Mouse (Mus musculus) heart, postnatal 36 days (tissue): ENCODE data around the gene P2ry6. TPM values are rescaled to one million over a fixed set of nuclear protein-coding genes. Genes with fewer than 3 reads are reported as not detected.

Experiments
- DNase-seq, 2 experiments: peaks; one replicate each; pipeline ENCODE4 v3.0.0; 2021 to 2022
- intact Hi-C: fragments of 180-260 bp; cut with DNase I; formaldehyde crosslinking; loops from one replicate; pipeline ENCODE4 v1.15.1; 2025
- total RNA-seq, 2 experiments: library from RNA; stranded (reverse); gene quantifications; 2 replicates each; pipeline ENCODE4 v1.2.3; 2021

Gene P2ry6
- total RNA-seq = 1 to 10 TPM; 4.3 to 4.7 TPM

GRCm38 (mm10) chr7:100974135-100974903 is at the start of gene P2ry6:
Gene P2ry6, minus strand, starts transcription at chr7:100974649.
- DNase-seq = peak in 1 of 2 experiments; percentile 54

DNA sequence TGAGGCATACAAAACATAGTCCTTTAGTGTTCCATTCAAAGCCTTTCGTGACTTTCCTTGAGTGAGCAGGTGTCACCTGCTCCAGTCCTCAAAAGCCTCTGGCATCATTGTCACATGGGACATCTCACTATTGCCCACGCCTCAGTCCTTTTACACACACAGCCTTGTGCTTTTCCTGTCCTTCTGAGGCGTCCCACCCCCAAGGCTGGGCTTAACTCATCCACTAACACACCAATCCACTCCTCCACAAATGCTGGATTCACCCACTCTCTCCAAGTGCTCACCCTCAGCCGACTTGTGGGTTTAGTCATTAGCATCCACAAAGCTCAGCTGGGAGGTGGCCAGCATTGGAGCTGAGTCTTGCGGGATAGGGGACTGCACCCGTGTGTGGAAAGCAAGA is 43.0 kb upstream of the P2ry6 start:
- no peak for DNase-seq
- intact Hi-C loops = no loop called here

More at GRCm38 (mm10) chr7:100974135-100974903, at the start of gene P2ry6:
- intact Hi-C loops = no loop called here

DNA sequence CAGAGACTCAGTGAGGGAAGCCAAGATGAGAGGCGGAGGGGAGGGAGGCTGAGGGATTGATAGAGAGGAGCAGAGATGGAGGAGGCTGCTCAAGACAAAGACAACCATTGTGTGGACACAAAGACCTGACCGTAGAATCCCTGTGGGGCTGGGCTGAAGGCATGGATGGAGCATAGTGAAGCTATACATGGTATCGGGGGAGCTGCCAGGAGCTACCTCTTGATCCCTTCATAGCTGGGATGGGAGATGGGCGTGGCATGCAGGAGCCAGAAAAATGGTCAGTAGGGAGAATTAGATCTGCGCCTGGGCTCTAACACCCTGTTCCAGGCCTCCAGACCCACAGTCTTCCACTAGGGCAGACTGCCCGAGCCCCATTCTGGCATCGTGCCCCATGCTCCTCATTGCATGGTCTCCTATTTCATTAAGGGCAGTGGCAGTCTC is 42.6 kb upstream of the P2ry6 start:
- no peak for DNase-seq
- intact Hi-C loops = no loop called here

DNA sequence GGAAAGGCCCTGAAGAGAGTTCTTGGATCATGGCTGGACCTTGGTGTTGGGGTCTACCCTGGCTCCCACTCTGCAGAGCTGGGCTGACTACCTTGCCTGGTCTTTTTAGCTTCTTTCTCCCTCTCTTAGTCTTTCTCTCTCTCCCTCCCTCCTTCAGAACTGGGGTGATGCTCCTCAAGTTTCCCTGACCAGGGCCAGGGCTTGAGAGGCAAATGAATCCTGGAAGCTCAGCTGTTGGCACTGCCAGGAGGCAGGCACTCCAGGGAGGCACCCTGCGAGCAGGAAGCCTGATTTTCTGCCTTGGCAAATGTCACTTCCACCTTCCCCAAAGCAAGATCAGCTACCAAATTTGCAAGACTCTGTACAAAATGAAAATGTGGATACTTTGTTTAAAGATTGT is 40.5 kb upstream of the P2ry6 start:
- intact Hi-C loops = no loop called here
- DNase-seq = no peak

GRCm38 (mm10) chr7:101014041-101014440 is 39.6 kb upstream of the P2ry6 start:
- intact Hi-C loops = no loop called here
- no peak for DNase-seq

DNA sequence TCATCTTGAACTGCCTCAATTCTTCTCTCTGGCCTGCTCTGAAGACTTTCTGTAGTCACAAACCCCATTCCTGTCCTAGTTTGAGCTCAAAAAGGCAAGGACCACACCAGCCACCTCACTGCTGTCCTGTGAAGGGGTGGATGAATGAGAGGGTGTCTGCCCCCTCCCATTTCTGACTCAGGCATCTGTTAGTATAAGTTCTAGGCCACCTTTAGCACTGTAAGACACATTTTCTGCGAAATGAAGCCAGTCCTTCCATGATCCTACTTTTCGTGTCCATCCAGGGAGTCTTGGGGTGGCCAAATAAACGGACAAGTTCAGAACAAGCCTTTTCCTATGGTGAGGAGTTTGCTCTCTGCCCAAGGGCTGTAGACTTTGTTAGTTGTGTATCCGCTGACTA is 38.1 kb upstream of the P2ry6 start, which contains the start of gene P2ry2:
Gene P2ry2, minus strand, starts transcription at position 326 of the 400 bp plus-strand sequence.
- no peak for DNase-seq
- intact Hi-C loops = loop anchor here (1.0 kb wide), 1 partner anchor 39 kb away; no protein-coding TSS in a partner anchor

GRCm38 (mm10) chr7:101011681-101012367 is 37.4 kb upstream of the P2ry6 start:
- intact Hi-C loops = loop anchor here (1.0 to 2.0 kb wide), 2 partner anchors 19 to 39 kb away; no protein-coding TSS in a partner anchor
- peak; percentile 80 to 90 for DNase-seq

GRCm38 (mm10) chr7:101010741-101011140 is 36.3 kb upstream of the P2ry6 start:
- no peak for DNase-seq
- intact Hi-C loops = loop anchor here (2.0 kb wide), 1 partner anchor 18 kb away; no protein-coding TSS in a partner anchor

DNA sequence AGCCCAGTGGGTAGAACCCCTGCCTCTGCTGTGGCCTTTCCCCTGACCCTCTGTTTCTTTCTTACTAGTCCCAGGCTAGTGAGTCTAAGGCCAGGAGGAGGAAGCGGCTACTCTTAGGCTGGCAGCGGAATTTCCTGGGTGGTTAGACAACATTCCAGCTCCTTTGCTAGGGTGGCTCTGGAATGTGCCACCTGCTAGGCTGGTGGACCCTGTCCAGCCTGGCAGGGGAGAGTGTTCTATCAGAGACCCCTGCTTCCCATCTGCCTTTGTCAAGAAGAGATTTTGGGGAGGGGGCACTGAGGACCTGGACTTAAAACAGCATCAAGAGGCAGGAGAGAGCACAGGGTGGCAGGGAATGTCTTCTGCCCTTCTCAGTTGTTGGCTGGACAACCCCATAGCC is 31.8 kb upstream of the P2ry6 start:
- intact Hi-C loops = no loop called here

GRCm38 (mm10) chr7:101005119-101005518 is 30.7 kb upstream of the P2ry6 start:
- intact Hi-C loops = no loop called here
- DNase-seq = no peak

More for the DNA sequence above, 31.8 kb upstream of the P2ry6 start:
- DNase-seq = no peak

DNA sequence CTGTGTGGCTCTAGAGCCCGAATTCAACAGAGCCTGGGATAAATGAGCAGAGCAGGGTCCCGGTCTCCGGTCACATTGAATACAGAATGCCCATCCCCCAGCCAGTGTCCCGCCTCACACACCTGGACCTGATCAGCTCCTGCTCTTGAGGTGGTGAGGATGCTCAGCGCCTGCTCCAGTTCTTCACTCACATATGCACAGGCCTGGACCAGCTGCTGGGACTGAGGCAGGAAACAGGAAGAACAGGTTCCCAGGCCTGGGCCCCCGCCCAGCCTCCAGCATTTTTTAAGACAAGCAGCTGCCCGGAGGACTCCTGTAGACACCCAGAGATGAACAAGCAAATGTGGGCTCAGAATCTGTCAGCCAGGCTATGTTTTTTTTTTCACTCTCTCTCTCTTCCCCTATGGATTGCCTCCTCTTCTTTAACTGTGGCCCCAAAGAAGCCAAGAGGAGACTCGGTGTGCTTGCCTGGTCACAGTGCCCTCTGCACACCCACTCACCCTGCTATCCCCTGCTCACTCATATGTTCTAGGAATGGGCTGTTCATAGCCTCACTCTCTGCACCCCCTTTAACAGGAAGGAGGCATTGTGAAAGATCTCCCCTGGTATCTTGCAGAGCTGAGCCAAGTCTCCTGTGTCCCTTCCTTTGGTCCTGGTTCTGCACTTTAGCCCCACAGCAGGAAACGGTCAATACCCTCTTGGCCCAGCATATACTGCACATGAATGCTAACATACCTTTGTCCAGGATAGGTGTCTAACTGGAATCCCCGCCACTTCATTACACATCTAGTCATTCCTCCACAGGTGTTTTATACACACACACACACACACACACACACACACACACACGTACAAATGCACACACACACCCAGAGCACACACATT is 29.2 kb upstream of the P2ry6 start:
- no peak for DNase-seq
- intact Hi-C loops = no loop called here

DNA sequence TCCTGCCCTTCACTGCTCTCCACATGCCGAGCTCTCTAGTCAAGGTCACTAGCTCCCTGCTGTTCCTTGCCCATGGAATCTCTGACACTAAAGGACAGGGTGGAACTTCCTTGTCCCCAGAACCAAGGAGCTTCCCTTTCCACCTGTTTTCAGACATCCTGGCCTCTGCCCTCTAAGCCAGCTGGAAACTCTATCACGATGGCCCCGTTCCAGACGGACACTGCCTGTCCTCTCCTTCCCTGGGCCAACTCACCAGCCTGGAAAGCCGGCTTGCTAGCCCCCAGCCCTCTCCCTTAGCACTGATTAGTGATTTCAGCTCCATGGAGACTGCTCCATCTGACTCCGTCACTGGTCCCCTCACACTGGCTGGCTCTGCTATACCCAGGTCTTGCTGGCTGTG is 27.8 kb upstream of the P2ry6 start:
- peak; percentile 78 to 80 for DNase-seq
- intact Hi-C loops = no loop called here

DNA sequence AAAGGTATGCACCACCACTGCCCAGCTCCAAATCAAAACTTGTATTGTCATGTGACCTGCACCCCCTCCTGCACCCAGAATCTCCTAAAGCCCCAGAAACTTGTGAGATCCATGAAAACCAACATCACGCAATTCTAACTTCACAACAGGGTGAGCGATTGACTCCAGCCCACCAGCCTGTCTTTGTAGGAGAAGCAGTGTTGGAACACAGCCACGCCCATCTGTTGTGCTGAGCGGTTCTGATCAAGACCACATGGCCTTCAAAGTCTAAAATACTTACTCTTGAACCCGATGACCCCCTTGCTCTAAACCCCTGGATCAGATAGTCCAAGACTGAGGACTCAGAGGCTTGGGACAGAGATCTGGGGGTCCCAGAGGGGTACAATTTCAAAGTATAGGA is 25.2 kb upstream of the P2ry6 start:
- no peak for DNase-seq
- intact Hi-C loops = no loop called here

DNA sequence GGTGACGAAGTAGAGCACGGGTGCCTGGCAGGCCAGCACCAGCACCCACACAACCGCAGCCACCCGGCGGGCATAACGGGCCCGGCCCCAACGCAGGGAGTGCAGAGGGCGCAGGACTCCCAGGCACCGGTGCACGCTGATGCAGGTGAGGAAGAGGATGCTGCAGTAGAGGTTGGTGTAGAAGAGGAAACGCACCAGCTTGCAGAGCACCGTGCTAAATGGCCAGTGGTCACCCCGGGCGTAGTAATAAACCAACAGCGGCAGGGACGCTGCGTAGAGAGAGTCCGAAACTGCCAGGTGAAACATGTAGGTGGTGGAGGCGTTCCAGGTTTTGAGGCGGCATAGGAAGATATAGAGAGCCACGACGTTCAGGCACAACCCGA is 24.1 kb upstream of the P2ry6 start:
- DNase-seq = no peak

GRCm38 (mm10) chr7:100997951-100998577 is 23.6 kb upstream of the P2ry6 start:
- no peak for DNase-seq
- intact Hi-C loops = no loop called here

More for the DNA sequence above, 24.1 kb upstream of the P2ry6 start:
- intact Hi-C loops = no loop called here

GRCm38 (mm10) chr7:100997215-100997614 is 22.8 kb upstream of the P2ry6 start:
- no peak for DNase-seq
- intact Hi-C loops = no loop called here

DNA sequence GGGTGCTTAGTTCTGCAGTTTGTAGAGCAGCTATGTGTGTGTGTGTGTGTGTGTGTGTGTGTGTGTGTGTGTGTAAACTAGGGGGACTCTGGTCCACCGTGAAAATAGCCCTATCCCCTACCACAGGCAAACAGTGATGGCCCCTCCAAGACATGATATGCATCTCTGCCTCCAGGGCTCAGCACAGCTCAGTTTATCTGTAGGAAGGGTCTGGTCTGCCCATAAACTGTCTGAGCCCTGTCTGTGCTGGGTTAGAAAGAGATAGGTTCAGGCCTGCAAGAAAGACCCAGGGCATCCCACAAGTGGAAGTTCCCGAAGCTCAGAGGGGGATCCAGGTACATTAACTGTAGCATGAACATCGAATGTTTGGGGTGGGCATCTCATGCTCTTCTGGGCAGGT is 21.5 kb upstream of the P2ry6 start:
- DNase-seq = no peak
- intact Hi-C loops = no loop called here

- DNase-seq = no peak
- intact Hi-C loops = no loop called here
Observed at GRCm38 (mm10) chr7:100995260-100995864, 20.9 kb upstream of the P2ry6 start.

GRCm38 (mm10) chr7:100993166-100993565 is 18.7 kb upstream of the P2ry6 start:
- peak; percentile 78 to 82 for DNase-seq
- intact Hi-C loops = loop anchor here (2.0 kb wide), 1 partner anchor 18 kb away; no protein-coding TSS in a partner anchor

- intact Hi-C loops = loop anchor here (2.0 kb wide), 1 partner anchor 19 kb away; no protein-coding TSS in a partner anchor
- DNase-seq = no peak
Observed at GRCm38 (mm10) chr7:100991972-100992371, 17.5 kb upstream of the P2ry6 start.
